Mouse (Mus musculus): ENCODE data around the gene Oaz1. TPM values are rescaled to one million over a fixed set of nuclear protein-coding genes. Genes with fewer than 3 reads are reported as not detected.

The Oaz1 gene
- total RNA-seq, 2 experiments from 2014 or later: 478 to 493 TPM

GRCm38 (mm10) chr10:80854913-80855748 lies 28.7 kb downstream of the Oaz1 start, which contains the start of the genes Lsm7 and Sppl2b:
TSS of gene Lsm7 (minus strand) at chr10:80855209.
TSS of gene Sppl2b (plus strand) at chr10:80855275.
- TF ChIP-seq CTCF (conservative IDR thresholded peaks at IDR 0.05): no peak
- Histone ChIP-seq H3K27ac (peak within 1 kb of the TSS; percentile 89), H3K4me3 (peak within 1 kb of the TSS; percentile 99)
- DNase-seq (ENCODE audit: low spot score in 2 of 2): peak; percentile 95 to 96

GRCm38 (mm10) chr10:80855749-80856073 lies 29.3 kb downstream of the Oaz1 start:
- H3K27ac ChIP-seq: peak overlapping the region; percentile 89

GRCm38 (mm10) chr10:80856267-80856666 lies 29.8 kb downstream of the Oaz1 start:
- peak; percentile 44 for TF ChIP-seq CTCF (conservative IDR thresholded peaks at IDR 0.05)
- Histone ChIP-seq H3K27ac (peak overlapping the region; percentile 89), H3K4me3 (peak overlapping the region; percentile 99)
- DNase-seq (ENCODE audit: low spot score in 2 of 2): no peak

More at GRCm38 (mm10) chr10:80855749-80856073, 29.3 kb downstream of the Oaz1 start:
- DNase-seq (ENCODE audit: low spot score in 2 of 2): no peak
- peak overlapping the region; percentile 99 for H3K4me3 ChIP-seq
- TF ChIP-seq CTCF (conservative IDR thresholded peaks at IDR 0.05): no peak

- no peak for TF ChIP-seq CTCF (conservative IDR thresholded peaks at IDR 0.05)
- H3K4me3 ChIP-seq: peak overlapping the region; percentile 2; the same call in 1 of the 2 replicates
- no peak for DNase-seq (ENCODE audit: low spot score in 2 of 2)
- peak overlapping the region; percentile 89 for H3K27ac ChIP-seq
Measured at GRCm38 (mm10) chr10:80856908-80857307, 30.5 kb downstream of the Oaz1 start.

GRCm38 (mm10) chr10:80857386-80857785 lies 30.9 kb downstream of the Oaz1 start:
- TF ChIP-seq CTCF (conservative IDR thresholded peaks at IDR 0.05): no peak
- H3K27ac ChIP-seq: peak overlapping the region; percentile 89
- H3K4me3 ChIP-seq: no peak overlapping the region
- peak in 1 of 2 experiments; percentile 54 for DNase-seq (ENCODE audit: low spot score in 2 of 2)

- Histone ChIP-seq H3K27ac (peak overlapping the region; percentile 64), H3K4me3 (no peak overlapping the region)
- no peak for TF ChIP-seq CTCF (conservative IDR thresholded peaks at IDR 0.05)
- no peak for DNase-seq (ENCODE audit: low spot score in 2 of 2)
Measured at GRCm38 (mm10) chr10:80857848-80858247, 31.4 kb downstream of the Oaz1 start.

- DNase-seq (ENCODE audit: low spot score in 2 of 2): no peak
- TF ChIP-seq CTCF (conservative IDR thresholded peaks at IDR 0.05): no peak
- H3K27ac ChIP-seq: peak overlapping the region; percentile 64; the same call in 1 of the 2 replicates
- no peak overlapping the region for H3K4me3 ChIP-seq
Measured at GRCm38 (mm10) chr10:80858350-80858935, 32.0 kb downstream of the Oaz1 start.

- no peak for DNase-seq (ENCODE audit: low spot score in 2 of 2)
- Histone ChIP-seq H3K4me3 (no peak overlapping the region), H3K27ac (no peak overlapping the region)
- no peak for TF ChIP-seq CTCF (conservative IDR thresholded peaks at IDR 0.05)
Measured at GRCm38 (mm10) chr10:80862305-80862704, 35.8 kb downstream of the Oaz1 start.

GRCm38 (mm10) chr10:80864446-80864845 lies 38.0 kb downstream of the Oaz1 start:
- DNase-seq (ENCODE audit: low spot score in 2 of 2): no peak
- no peak overlapping the region for H3K4me3 ChIP-seq
- no peak for TF ChIP-seq CTCF (conservative IDR thresholded peaks at IDR 0.05)
- H3K27ac ChIP-seq: no peak overlapping the region

- TF ChIP-seq CTCF (conservative IDR thresholded peaks at IDR 0.05): no peak
- no peak for DNase-seq (ENCODE audit: low spot score in 2 of 2)
- no peak overlapping the region for H3K27ac ChIP-seq
- H3K4me3 ChIP-seq: no peak overlapping the region
Measured at GRCm38 (mm10) chr10:80870993-80871392, 44.5 kb downstream of the Oaz1 start.

- DNase-seq (ENCODE audit: low spot score in 2 of 2): no peak
- TF ChIP-seq CTCF (conservative IDR thresholded peaks at IDR 0.05): no peak
- H3K27ac ChIP-seq: no peak within 1 kb of the TSS
- H3K4me3 ChIP-seq: no peak within 1 kb of the TSS
Measured at GRCm38 (mm10) chr10:80871581-80871980, 45.1 kb downstream of the Oaz1 start, which contains the start of gene Tmprss9. TSS of gene Tmprss9 (plus strand) at chr10:80871848.

- no peak for TF ChIP-seq CTCF (conservative IDR thresholded peaks at IDR 0.05)
- no peak overlapping the region for H3K27ac ChIP-seq
- DNase-seq (ENCODE audit: low spot score in 2 of 2): no peak
- H3K4me3 ChIP-seq: no peak overlapping the region
Measured at GRCm38 (mm10) chr10:80874035-80874434, 47.6 kb downstream of the Oaz1 start.

- no peak overlapping the region for H3K4me3 ChIP-seq
- peak in 1 of 2 experiments; percentile 69 for DNase-seq (ENCODE audit: low spot score in 2 of 2)
- TF ChIP-seq CTCF (conservative IDR thresholded peaks at IDR 0.05): peak; percentile 92
Measured at GRCm38 (mm10) chr10:80876028-80876427, 49.6 kb downstream of the Oaz1 start.

More at GRCm38 (mm10) chr10:80876028-80876427, 49.6 kb downstream of the Oaz1 start:
- no peak overlapping the region for H3K27ac ChIP-seq
